Mouse (Mus musculus): ENCODE measurements at regions not wholly inside any gene's neighbourhood (a gene's known extent, or its start where the extent isn't known, plus 50 kb on each side); places are given as distances from the start of the nearest gene placed in this dataset.

DNA sequence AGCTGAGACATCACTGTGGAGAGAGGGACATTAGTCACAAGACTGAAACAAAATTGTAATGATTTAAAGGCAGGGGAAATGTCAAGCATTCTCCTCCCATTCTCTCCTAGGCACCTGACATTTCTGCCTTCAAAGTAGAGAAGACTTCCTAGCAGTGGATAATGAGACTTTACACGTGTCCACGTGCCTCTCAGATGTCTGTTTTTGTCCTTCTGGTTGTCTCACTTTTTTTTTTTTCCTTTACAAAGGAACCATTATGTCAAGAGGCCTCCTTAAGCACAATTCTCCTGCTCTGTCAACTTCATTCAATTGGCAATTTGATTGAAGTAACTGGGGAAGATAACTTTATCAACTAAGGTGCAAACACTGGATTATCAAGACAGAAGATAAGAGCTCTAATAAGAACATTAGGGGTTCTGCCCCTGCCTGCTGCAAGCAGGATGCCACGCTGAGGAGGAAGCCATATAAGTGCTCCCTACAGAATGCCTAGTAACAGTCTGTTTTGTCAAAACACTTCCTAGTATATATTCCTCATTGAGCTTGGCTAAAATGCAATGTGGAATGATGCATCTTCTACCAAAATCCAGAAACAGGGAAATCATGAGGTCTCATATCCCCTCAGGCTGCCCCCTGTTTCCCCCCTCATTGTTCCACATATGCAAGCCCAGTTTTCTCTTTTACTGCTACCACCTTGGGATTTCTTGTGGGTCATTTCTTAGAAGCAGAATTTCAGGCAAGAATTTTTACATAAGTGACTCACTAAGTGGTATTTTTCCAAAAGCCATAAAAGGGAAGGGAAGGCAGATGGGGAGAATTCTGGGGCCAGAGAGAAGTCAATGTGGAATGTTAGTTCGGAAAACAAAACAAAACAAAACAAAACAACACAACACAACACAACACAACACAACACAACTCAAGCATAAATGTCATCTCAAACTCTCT, 967.0 kb upstream of the Lrrc6 start:
- TF ChIP-seq POLR2A (IDR thresholded peaks at IDR 0.05; ENCODE audit: borderline replicate concordance, low read depth, low read length) (no peak), CTCF (IDR thresholded peaks at IDR 0.05; ENCODE audit: low read depth, low read length) (no peak)
